Mouse (Mus musculus) ovary, postnatal 36 days (tissue): ENCODE data around the gene Pdcd5.

ENCODE experiments used
- DNase-seq: peaks from one replicate; pipeline ENCODE4 v3.0.0; 2022; ENCODE audit warnings: low spot score, mixed read lengths

The Pdcd5 gene

GRCm38 (mm10) chr7:35646317-35647081, 822 bp downstream of the Pdcd5 start:
- DNase-seq: peak; percentile 26

GRCm38 (mm10) chr7:35640072-35640471, 7.2 kb downstream of the Pdcd5 start:
- DNase-seq: no peak

- DNase-seq: no peak
These were observed 10.4 kb downstream of the Pdcd5 start for GRCm38 (mm10) chr7:35636874-35637273.

DNA sequence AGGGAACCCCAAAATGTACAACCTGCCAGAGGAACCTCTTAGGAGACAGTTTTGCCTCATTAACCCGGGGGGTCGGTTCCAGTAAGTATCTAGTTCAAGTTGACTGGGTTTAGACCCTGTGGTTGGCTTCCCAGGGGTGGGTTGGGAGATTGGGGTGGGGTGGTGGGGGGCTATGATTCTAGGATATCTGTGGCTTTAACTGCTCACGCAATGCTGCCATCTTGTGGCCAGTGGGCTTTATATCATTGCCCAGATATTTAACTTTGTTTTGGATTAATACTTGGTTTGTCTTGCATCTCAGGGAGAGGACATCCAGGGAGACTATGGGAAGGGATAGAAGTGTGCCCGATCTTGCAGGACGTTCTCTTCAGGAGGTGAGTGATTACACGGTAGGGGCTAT, 11.1 kb downstream of the Pdcd5 start:
- DNase-seq: no peak

DNA sequence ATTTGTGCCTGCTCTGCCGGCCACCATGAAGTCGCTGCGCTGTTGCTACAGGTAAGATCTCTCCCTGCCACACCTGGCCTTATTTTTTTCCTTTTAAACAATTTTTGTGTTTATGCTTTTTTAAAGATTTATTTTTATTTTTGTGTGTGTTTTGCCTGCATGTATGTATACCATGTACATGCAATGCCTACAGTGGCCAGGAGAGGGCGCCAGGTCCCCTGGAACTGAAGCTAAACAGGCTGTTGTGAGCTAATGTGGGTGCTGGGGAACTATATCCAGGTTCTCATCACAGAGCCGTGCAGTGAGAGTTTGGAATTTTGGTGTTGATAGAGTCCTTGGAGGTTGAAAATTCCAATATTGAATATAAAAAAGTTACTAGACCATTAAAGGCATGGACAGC, 18.8 kb downstream of the Pdcd5 start:
- DNase-seq: no peak

DNA sequence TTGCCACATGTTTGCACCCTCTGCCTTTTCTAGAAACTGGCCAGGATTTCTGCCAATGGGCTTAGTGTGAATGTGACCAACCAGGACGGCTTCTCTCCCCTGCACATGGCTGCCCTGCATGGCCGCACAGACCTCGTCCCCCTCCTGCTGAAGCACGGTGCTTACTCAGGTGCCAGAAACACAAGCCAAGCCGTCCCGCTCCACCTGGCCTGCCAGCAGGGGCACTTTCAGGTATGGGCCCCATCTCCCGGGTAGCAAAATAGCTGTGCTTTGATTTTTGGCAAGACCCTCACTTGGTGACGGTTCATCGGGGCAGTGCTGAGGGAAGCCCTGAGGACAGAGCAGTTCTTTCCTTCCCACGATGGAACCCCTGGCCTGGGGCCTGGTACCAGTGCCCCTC, 19.9 kb downstream of the Pdcd5 start:
- DNase-seq: no peak

DNA sequence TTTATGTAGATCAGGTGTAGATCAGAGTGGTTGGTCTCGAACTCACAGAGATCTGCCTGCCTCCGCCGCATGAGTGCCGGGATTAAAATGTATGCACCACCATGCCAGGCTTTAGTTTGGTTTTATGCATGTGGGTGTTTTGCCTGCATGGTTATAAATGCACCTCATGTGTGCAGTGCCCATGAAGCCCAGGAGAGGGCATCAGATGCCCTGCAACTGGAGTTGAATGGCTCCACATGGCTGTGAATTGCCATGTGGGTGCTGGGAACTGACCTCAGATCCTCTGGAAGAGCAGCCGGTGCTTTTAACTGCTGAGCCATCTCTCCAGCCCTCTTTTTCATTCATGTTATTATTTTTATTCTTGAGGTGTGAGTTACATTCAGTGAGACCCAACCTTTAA, 21.3 kb downstream of the Pdcd5 start:
- DNase-seq: no peak

GRCm38 (mm10) chr7:35622626-35623025, 24.7 kb downstream of the Pdcd5 start:
- no peak for DNase-seq

- no peak for DNase-seq
These were observed 29.8 kb downstream of the Pdcd5 start for GRCm38 (mm10) chr7:35617513-35617912.

GRCm38 (mm10) chr7:35609245-35609644, 38.1 kb downstream of the Pdcd5 start:
- no peak for DNase-seq

DNA sequence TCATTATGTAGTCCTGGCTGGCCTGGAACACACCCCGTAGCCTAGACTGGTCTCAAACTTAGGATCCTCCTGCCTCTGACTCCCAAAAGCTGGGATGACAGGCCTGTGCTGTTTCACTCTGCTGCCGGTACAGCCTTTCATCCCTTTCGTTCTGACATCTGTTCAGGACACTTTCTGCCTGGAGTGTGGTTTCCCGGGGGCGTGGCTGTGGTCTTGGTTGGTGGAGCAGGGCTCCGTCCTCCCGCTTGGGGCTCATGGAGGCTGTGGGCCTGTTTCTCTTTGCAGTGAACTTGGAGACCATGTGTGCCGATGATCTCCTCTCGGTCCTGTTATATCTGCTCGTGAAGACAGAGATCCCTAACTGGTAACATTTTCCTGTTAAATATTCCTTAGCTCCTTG, 40.5 kb downstream of the Pdcd5 start:
- DNase-seq: no peak

DNA sequence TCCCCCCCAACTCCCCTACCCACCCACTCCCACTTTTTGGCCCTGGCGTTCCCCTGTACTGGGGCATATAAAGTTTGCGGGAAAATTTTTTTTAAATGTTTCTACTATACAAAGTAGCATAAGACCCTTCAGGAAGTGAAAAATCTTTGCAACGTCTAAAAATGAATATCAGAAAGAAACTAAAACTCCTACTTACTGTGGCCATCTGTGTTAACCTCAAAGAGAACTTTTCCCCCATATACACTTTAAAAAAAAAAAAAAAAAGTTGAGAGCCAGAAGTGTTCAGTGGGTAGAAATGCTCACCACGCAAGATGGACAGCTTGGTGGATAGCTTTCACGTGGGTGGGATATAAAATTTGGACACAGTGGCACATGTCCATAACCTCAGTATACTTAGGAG, 44.6 kb downstream of the Pdcd5 start:
- no peak for DNase-seq

DNA sequence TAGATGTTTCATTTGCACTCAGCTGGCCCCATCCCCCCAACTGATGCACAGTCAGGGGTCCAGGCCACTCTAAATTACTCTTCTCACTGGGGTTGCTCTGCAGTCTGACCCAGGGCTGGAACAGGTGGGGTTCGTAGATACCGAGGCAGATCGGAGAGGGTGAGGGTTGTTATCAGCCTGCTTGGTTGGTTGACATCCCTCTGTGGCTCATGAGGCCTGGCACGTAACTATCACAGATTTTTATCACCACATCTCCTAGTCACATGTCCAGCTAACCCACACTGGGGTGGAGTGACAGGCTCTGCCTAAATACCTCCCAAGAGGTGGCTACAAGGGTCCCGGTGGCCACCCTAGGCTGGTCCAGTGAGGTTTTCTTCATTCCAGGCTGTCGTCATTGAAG, 46.2 kb downstream of the Pdcd5 start:
- DNase-seq: no peak

GRCm38 (mm10) chr7:35600031-35600430, 47.3 kb downstream of the Pdcd5 start:
- DNase-seq: no peak

GRCm38 (mm10) chr7:35599492-35599891, 47.8 kb downstream of the Pdcd5 start:
- DNase-seq: no peak

DNA sequence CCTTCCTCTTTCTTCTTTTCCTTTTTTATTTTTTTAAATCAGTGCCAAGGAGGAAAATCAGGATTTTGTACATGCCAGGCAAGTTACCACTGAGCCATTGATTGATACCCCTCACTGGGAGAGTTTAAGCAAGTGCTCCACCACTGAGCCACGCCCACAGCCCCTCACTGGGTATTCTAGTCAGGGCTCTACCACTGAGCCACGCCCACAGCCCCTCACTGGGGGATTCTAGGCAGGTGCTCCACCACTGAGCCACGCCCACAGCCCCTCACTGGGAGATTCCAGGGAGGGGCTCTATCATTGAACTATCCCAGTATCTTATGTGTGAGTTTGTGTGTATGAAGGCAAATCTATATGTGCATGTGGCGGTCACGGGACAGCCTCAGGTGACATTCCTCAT, 53.0 kb downstream of the Pdcd5 start:
- no peak for DNase-seq
